ENCODE assay signal across 10 mouse cellular contexts in genomic region chr1:167288665-167289538, GRCm38 (mm10). TPM values are rescaled to one million over a fixed set of nuclear protein-coding genes. Genes with fewer than 3 reads are reported as not detected.
A peak's percentile ranks its signal among the peaks of the same experiment; 100 is the strongest.
DNase-seq lines count a peak whose midpoint lies in the region; ATAC-seq and TF ChIP-seq lines count a peak whose summit lies in the region.
"Had no signal": no experiment of that assay in that cellular context is flagged by ENCODE, and none has a peak within 500 bp of the region (broad histone marks: within the 10 kb centered on the region; RNA-seq: fewer than 3 reads in every experiment).

No protein-coding gene starts in this region.

- peaks cover 75% of the 10 kb centered on the region for H3K4me1 ChIP-seq in E14TG2a.4 (replicated peaks; ENCODE audit: low read depth, low read length)
- peaks cover 57% of the 10 kb centered on the region for H3K4me1 ChIP-seq in liver, embryonic 15.5 days (replicated peaks)

- H3K27ac ChIP-seq in liver, embryonic 15.5 days (replicated peaks) = peak overlapping the region; percentile 82

- H3K36me3 ChIP-seq in E14TG2a.4 (ENCODE audit: insufficient read depth, low read length) = no peaks in the 10 kb centered on the region
- no peaks in the 10 kb centered on the region for H3K36me3 ChIP-seq in liver, embryonic 15.5 days (replicated peaks)

- 10% methylated on average over 11 of the region's 11 CpGs for whole genome bisulfite sequencing in liver, embryonic 15.5 days (ENCODE audit: insufficient replicate concordance)

- H3K27me3 ChIP-seq in E14TG2a.4 (ENCODE audit: insufficient read depth, low read length) = peaks cover 20% of the 10 kb centered on the region
- H3K27me3 ChIP-seq in liver, embryonic 15.5 days = peaks cover 47% of the 10 kb centered on the region

- H3K9me3 ChIP-seq in E14TG2a.4 (ENCODE audit: low read length) = no peaks in the 10 kb centered on the region
- H3K9me3 ChIP-seq in liver, embryonic 15.5 days (replicated peaks) = no peaks in the 10 kb centered on the region

- H3K9ac ChIP-seq in liver, embryonic 15.5 days = peak overlapping the region; percentile 35; the same call in 1 of the 2 replicates

- TF ChIP-seq CTCF in E14TG2a.4 (conservative IDR thresholded peaks at IDR 0.05; ENCODE audit: low read length) = no peak

- DNase-seq in kidney, adult 11 months = peak; percentile 16
- DNase-seq in kidney, postnatal 25 days = no peak
- peak; percentile 58 for DNase-seq in brain, adult 2 months (ENCODE audit: low read depth, low spot score)
- no peak for DNase-seq in cerebellum, postnatal 25 days
- no peak for DNase-seq in heart, adult 18-20 months
- DNase-seq in urinary bladder, adult 18-20 months (ENCODE audit: low spot score in 2 of 2) = no peak
- DNase-seq: cerebellum, postnatal 36 days; spleen, adult 18-20 months had no signal

- peak overlapping the region; percentile 60 for H3K4me2 ChIP-seq in liver, embryonic 15.5 days

- H3K4me3 ChIP-seq in E14TG2a.4 (replicated peaks; ENCODE audit: low read length) = peak overlapping the region; percentile 49
- H3K4me3 ChIP-seq in liver, embryonic 15.5 days (replicated peaks) = peak overlapping the region; percentile 23

- peak; percentile 83 for ATAC-seq in liver, embryonic 15.5 days (ENCODE audit: insufficient read depth)

RNA-seq across cellular contexts. Expression of gene Uck2, which starts 3.8 kb away (rescaled TPM):
- 30.9 and 36.0 TPM in 2 replicates for polyA plus RNA-seq in liver, embryonic 15.5 days (2015; fragmentation: Nextera tagmentation; extraction: Ambion mirVana)
- 10 to 100 TPM; 41.8 to 43.8 TPM for total RNA-seq in heart, adult 18-20 months (2021)

RNA-seq across cellular contexts. Expression of gene Tmco1, which starts 19.3 kb away (rescaled TPM):
- polyA plus RNA-seq in liver, embryonic 15.5 days (2015; fragmentation: Nextera tagmentation; extraction: Ambion mirVana) = 55.0 and 55.3 TPM in 2 replicates
- total RNA-seq in heart, adult 18-20 months (2021) = 10 to 100 TPM; 83.6 to 99.6 TPM

Comparison
In these comparisons a context has a peak if more than half of its experiments do, and no peak if none do; other contexts are left out.
1. DNase-seq: peak in kidney, adult 11 months (single experiment) and brain, adult 2 months (single experiment); none in kidney, postnatal 25 days (0 of 2), cerebellum, postnatal 25 days (0 of 2), heart, adult 18-20 months (0 of 2) and urinary bladder, adult 18-20 months (0 of 2).